Mouse (Mus musculus) left cerebral cortex, adult 9 months (tissue): ENCODE measurements around the gene Il1f6.
A peak's percentile ranks its signal among the peaks of the same experiment; 100 is the strongest.
"Not testable (repeated sequence)": the region's sequence is repeated elsewhere in the genome, so short reads cannot be mapped to it uniquely, and the experiment has no call there.

Experiments used
- DNase-seq, 2 experiments: peaks; one replicate each; pipeline ENCODE4 v3.0.0; 2022; ENCODE audit warnings: low spot score in 2 of 2

The Il1f6 gene

DNA sequence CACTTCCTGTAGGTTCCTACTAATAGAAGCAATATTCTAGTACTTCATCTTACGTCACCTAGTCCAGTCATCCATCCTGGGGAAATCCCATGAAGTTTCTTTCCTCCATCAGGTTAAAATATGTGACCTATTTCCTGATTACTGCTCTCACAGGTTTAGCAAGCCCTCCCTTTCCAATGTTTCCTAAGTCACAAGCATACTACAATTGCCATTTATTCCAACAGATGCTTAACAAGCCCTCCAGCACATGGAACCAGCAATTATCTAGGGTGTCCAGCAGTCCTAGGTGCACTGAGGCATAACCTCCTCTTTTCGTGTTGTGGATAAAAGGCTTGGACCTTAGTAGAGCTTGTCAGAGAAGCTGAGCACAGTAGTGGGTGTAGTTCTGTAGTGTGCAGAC is at the start of gene Il1f6:
TSS of gene Il1f6 (plus strand) at position 301 of the 400 bp plus-strand sequence.
- DNase-seq, result no peak

DNA sequence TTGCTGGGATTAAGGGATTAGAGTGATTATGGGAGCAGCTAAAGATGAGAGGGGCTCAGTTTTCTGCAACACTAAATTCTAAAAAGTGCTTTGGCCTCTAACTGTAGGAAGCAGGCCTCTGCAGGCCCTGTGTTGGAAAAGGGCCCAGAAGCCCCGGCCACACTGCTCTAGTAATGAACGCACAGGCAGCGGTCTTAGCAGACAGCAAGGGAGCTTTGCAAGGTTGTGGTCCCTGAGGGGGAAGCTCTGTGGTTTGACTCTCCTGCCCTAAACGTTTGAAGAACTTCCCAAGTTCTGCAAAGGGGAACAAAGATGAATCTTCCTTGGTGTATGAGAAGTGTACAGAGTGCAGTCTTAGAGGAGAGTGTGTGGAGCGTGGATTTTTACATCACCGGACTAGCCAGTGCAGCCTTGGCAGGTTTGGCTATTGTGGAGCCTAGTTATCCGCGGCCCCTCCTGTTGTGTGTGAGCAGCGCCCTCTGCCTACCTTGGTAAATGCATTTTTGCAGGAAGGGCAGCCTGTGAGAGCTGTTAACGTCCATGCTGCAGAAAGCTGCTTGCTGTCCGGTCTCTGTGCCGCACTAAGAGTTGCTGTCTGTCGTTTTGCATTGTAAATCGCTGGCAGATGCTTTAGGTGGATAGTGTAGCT is 33.4 kb upstream of the Il1f6 start:
- DNase-seq, result peak in 1 of 2 experiments; percentile 58

DNA sequence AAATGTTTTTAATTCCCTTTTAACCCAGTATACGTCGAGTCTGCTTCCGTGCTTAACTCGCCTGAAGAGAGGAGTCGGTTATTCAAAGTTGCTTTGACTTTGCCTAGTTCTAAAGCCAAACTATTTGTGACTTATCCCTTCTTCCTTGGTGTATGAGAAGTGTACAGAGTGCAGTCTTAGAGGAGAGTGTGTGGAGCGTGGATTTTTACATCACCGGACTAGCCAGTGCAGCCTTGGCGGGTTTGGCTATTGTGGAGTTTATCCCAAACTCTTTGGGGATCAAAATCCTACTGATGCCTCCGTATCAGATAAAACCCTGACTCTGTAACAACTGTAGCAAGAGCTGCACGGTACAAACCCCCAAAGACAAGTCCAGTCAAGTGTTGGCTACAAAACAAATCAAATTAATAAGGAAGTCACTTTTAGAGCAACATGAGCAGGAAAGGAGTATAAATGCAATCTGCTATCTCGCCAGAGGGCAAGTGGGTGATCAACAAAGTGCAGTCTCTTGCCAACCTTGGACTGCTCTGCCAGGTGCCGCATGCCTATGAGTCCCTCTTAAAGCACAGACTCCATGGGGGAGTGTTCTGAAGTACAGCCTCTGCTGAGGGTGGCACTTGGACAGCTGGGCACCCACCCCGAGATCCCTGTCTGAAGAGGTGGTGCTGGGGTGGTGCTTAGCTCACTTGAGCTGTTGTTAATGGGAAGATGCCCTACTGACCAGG is 32.6 kb upstream of the Il1f6 start:
- not testable (repeated sequence) for DNase-seq

DNA sequence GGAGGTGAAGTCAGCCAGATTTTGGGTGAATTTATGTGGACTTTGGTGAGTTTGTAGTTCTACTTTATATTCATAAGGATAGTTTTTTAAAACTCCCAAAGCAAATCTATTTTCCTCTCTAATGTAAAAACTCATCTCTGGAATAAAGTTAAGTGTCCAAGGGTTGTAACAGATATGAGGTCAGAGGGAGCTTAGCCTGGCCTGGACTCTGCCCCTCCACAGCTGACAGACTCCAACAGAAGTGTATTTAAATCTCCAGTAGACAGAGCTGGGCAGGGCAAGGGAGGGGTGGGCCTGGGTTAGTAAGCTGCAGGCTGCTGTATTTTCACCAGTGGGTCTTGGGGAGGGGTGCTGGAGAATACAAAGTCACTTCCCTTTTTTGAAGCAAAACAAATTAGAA is 31.1 kb upstream of the Il1f6 start:
- DNase-seq, result not testable (repeated sequence)

DNA sequence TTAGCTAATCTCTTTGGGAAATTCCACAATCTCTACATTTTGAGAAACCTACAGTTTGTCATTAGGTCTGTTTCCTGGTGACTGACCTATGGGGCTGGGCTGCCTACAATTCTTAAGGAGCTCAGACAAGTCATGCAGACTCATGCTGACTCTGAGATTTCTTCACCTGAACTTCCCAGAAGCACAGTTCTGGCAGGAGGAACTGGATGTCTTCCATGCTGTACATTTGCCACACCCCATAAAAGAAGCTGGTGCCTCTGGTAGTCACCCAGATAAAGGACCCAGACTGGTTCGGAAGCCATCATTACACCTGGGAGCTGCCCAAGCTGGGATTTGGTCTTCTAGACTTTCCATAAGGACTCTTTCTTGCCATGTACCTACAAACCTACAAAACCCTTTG is 29.0 kb upstream of the Il1f6 start, which contains the start of gene Il1f9:
TSS of gene Il1f9 (plus strand) at position 301 of the 400 bp plus-strand sequence.
- no peak for DNase-seq

DNA sequence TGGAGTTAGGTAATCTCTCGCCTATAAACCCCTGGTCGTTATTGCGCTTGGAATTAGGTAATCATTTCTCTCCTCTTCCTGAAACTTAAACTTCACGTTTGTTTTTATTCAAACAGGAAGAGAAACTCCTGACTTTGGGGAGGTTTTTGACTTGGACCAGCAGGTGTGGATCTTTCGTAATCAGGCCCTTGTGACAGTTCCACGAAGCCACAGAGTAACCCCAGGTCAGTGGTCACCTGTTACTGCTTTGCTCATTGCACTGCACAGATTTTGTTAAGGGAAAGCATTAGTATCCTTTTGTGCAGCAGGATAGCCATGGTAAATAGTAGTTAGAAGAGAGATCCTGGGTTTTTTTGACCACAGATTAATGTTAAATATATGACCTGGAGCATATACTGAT is 27.6 kb upstream of the Il1f6 start:
- no peak for DNase-seq

DNA sequence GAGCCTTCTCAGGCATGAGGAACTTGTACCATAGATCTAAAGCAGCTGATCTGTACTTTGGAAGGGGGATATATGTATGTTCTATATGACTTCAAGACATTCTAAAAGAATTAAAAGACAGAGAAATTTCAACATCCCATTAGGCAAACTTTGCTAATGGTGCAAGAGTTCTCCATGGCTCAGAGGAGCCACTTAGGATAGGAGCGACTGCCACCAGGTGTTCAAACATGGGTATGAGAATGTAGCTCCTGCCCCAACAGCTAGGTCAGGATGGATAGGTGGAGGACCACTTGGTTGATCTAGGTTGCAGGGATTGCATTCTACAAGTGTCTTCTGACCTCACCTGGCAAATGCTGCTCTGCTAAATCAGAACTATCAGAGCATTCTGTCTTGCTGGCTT is 27.0 kb upstream of the Il1f6 start:
- DNase-seq, result no peak

DNA sequence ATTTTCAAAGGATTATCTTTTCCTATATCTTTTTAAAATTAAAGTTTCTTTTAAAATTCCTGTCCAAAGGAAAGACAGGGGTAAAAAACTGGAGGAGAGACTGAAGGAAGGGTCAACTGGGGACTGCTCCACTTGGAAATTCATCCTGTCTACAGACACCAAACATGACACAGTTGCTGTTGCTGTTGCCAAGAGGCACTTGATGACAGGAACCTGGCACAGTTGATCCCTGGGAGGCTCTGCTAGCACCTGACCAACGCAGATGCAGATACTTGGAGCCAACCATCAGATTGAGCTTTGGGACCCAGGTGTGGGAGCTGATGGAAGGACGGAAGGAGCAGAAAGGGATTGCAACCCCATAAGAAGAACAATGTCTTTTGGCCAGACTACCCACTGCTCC is 12.0 kb downstream of the Il1f6 start:
- DNase-seq, result no peak

DNA sequence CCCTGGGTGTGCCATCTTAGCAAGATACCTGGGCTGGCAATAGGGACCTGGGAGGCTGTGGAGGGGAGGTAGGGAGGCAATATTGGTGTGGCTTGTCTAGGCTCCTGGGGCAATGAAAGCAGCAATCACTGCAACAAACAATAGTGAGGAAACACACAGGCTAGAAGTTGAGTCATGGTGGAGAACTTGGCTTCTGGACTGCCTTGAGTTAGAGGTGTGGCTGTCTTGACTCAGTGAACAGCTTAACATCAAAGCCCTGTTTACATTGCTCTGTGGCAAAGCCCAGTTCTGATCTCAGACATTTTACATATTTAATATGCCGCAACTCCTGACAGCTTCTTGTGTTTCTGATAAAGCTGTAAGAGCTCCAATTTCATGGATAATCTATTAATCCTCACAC is 52.3 kb downstream of the Il1f6 start:
- no peak for DNase-seq

DNA sequence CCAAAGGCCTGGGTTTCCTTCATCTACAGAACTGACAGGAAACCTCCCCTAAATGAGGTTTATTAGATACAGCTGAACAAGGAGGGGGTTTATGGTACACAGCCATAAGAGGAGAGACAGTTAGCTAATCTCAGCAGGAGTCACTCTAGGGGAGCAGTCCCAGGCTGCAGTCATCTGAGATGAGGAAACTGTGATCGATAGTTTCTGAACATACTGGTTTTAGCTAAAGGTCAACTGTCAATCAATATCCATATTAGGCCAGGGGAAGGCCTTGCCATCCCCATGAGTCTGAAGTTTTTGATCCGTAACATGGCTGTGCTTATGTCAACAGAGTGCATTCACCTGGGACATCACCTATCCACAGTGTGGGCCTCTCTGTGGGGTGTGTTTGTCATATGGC is 58.4 kb downstream of the Il1f6 start:
- no peak for DNase-seq

DNA sequence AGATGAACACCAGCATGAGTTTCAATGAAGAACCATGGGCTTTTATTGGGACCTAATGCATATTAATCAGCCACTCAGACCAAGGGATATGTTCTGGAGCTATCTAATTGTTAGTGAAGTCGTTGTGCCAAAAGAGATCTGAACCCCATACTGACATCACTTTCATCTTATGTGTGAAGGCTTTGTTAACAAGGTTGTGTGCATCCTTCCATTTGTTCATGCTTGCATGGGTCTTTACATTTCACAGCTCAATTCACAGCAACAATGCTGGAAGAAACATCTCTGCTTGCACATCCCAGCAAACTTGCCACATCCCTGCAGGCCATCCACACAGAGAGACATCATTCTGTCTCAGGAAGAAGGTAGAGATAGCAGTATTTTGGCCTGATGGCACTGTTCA is 59.9 kb downstream of the Il1f6 start:
- DNase-seq, result no peak
